Mouse (Mus musculus) stomach, postnatal 0 days (tissue): Measurements from ENCODE around the gene Ttc17.

Experiments
- CTCF ChIP-seq: IDR thresholded peaks from 2 replicates; pipeline ENCODE4 v1.5.1; 2016; ENCODE audit warnings: antibody characterized with exemption, low read depth, mild to moderate bottlenecking, moderate library complexity
- EP300 ChIP-seq: optimal IDR thresholded peaks from 2 replicates; pipeline ENCODE3; 2016; ENCODE audit warnings: antibody characterized with exemption

GRCm38 (mm10) chr2:94346746-94347145 lies 59.7 kb downstream of the Ttc17 start:
- TF ChIP-seq CTCF (no peak), EP300 (no peak)
